Comparison of ENCODE assay signal across 9 mouse cellular contexts in the genomic region with DNA sequence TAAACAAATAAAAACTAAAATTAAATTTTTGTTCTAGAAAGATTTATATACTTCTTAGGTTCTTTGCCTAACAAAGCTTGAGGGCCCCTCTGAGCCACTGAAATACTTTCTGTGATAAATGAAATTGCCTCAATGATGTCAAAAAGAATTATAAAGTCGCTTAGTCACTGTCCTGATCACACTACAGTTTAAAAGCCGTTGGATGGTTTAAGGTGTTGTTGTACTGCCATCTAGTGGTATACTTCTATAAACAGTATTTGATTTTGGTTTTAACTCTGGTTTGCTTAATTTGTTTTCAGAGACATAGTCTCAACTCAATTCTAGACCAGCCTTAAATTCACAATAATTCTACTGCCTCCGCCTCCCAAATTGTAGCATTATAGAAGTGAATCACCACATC.
DNase-seq lines count a peak whose midpoint lies in the region; ATAC-seq and TF ChIP-seq lines count a peak whose summit lies in the region.
"Had no signal": no experiment of that assay in that cellular context is flagged by ENCODE, and none has a peak within 500 bp of the region (broad histone marks: within the 10 kb centered on the region; RNA-seq: fewer than 3 reads in every experiment).

No protein-coding gene starts in this region.

- peak; percentile 71 for TF ChIP-seq CTCF in intestine, postnatal 0 days (IDR thresholded peaks at IDR 0.05; ENCODE audit: low read depth)

- H3K4me3 ChIP-seq in intestine, postnatal 0 days (ENCODE audit: low read depth, low read length): no peak overlapping the region
- no peak overlapping the region for H3K4me3 ChIP-seq in intestine, embryonic 16.5 days (ENCODE audit: low read length)
- H3K4me3 ChIP-seq: neural tube, embryonic 12.5 days had no signal

- peak; percentile 28 for DNase-seq in CD4-positive helper T cell, adult 2 months (ENCODE audit: low read depth, low spot score)
- DNase-seq in large intestine, adult 2 months (ENCODE audit: low read depth, low spot score): peak; percentile 2
- DNase-seq in right cerebral cortex, adult 18-20 months: no peak
- DNase-seq in adrenal gland, postnatal 36 days: no peak
- no peak for DNase-seq in layer of hippocampus, adult 9-11 months

- H3K9ac ChIP-seq in intestine, postnatal 0 days (ENCODE audit: low read depth, low read length): no peak overlapping the region
- H3K9ac ChIP-seq in intestine, embryonic 16.5 days (ENCODE audit: low read depth, low read length): no peak overlapping the region
- H3K9ac ChIP-seq: neural tube, embryonic 12.5 days had no signal

- H3K27ac ChIP-seq in intestine, postnatal 0 days (ENCODE audit: low read depth, low read length): no peak overlapping the region
- no peak overlapping the region for H3K27ac ChIP-seq in intestine, embryonic 16.5 days (ENCODE audit: low read length)
- H3K27ac ChIP-seq: neural tube, embryonic 12.5 days had no signal

- H3K4me2 ChIP-seq in intestine, postnatal 0 days (replicated peaks; ENCODE audit: low read depth): no peak overlapping the region
- no peak overlapping the region for H3K4me2 ChIP-seq in intestine, embryonic 16.5 days (ENCODE audit: low read depth, low read length)
- H3K4me2 ChIP-seq: neural tube, embryonic 12.5 days had no signal

- no peaks in the 10 kb centered on the region for H3K4me1 ChIP-seq in intestine, postnatal 0 days (replicated peaks; ENCODE audit: control insufficient read depth, insufficient read depth, low read length)
- no peaks in the 10 kb centered on the region for H3K4me1 ChIP-seq in intestine, embryonic 16.5 days (ENCODE audit: control insufficient read depth, insufficient read depth, low read length)
- H3K4me1 ChIP-seq: neural tube, embryonic 12.5 days had no signal

- H3K9me3 ChIP-seq in intestine, postnatal 0 days (ENCODE audit: control insufficient read depth): no peaks in the 10 kb centered on the region
- no peaks in the 10 kb centered on the region for H3K9me3 ChIP-seq in intestine, embryonic 16.5 days (ENCODE audit: control insufficient read depth, low read length)
- H3K9me3 ChIP-seq: neural tube, embryonic 12.5 days had no signal

- ATAC-seq in intestine, postnatal 0 days: no peak
- ATAC-seq in intestine, embryonic 16.5 days: no peak
- ATAC-seq in activated CD4-positive, CD25-positive, alpha-beta regulatory T cell, adult 4 months: peak; percentile 43

- H3K36me3 ChIP-seq in intestine, postnatal 0 days (ENCODE audit: control insufficient read depth, insufficient read depth): no peaks in the 10 kb centered on the region
- H3K36me3 ChIP-seq in intestine, embryonic 16.5 days (ENCODE audit: control insufficient read depth, insufficient read depth, low read length): no peaks in the 10 kb centered on the region
- H3K36me3 ChIP-seq: neural tube, embryonic 12.5 days had no signal

- H3K27me3 ChIP-seq in intestine, postnatal 0 days (replicated peaks; ENCODE audit: control insufficient read depth, insufficient read depth, low read length): no peaks in the 10 kb centered on the region
- no peaks in the 10 kb centered on the region for H3K27me3 ChIP-seq in intestine, embryonic 16.5 days (replicated peaks; ENCODE audit: control insufficient read depth, insufficient read depth, low read length)
- H3K27me3 ChIP-seq: neural tube, embryonic 12.5 days had no signal

- 17% methylated on average over 3 of the region's 3 CpGs for WGBS in intestine, postnatal 0 days
- 21% methylated on average over 3 of the region's 3 CpGs for WGBS in intestine, embryonic 16.5 days
- WGBS in large intestine, adult 2 months: 12% methylated on average over 3 of the region's 3 CpGs

Comparison
In these comparisons a context has a peak if more than half of its experiments do, and no peak if none do; other contexts are left out.
1. DNase-seq: peak in CD4-positive helper T cell, adult 2 months (single experiment) and large intestine, adult 2 months (single experiment); none in right cerebral cortex, adult 18-20 months (single experiment), adrenal gland, postnatal 36 days (0 of 2) and layer of hippocampus, adult 9-11 months (single experiment).